Mouse (Mus musculus): ENCODE measurements around the gene Bnc2. TPM values are rescaled to one million over a fixed set of nuclear protein-coding genes. Genes with fewer than 3 reads are reported as not detected.
A peak's percentile ranks its signal among the peaks of the same experiment; 100 is the strongest.

Gene Bnc2
- polyA plus RNA-seq (2015; fragmentation: Nextera tagmentation; extraction: Ambion mirVana) = 18.7 and 19.4 TPM in 2 replicates

DNA sequence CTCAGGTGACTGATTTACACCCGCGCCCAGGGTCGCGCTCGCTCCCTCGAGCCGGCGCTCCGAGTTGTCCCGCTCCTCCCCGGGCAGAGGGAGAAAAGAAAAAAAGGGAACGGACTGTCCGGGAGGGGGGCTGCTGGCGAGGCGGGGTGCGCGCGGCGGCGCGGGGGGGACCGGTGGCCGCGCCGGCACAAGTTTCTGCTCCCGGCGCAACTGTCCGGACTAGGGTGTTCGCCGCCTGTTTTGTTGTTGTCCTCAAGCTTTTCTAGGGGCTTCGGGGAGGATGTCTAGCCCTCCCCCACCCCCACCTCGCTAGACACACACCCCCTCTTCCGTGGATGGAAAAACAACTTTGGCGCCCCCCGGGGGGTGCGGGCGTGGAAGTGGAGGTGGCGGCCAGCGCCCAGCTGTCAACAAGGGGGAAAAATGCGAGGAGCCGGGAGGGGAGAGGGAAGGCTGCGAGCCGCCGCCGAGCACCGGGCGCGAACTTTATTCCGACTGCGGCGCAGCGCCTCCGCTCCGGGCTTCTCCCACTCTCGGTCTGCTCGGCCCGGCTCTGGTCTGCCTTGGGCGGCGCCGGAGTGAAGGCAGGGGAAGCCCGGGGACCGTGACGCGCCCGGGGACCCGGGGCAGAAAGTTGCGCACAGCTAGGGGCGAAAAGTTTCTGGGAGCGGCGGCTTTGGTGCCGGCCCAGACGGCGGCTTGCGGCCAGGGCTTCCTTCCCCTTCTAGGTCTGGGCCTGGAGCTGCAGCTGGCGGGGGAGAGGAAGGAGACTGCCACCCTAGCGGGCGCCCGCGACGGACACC lies at the start of gene Bnc2:
Gene Bnc2 (minus strand): TSS at position 105 of the 803 bp plus-strand sequence.
- Histone ChIP-seq H3K9me3 (no peaks in the 10 kb centered on the region), H3K36me3 (no peaks in the 10 kb centered on the region), H3K4me2 (replicated peaks) (peak within 1 kb of the TSS; percentile 98), H3K9ac (replicated peaks) (peak within 1 kb of the TSS; percentile 70), H3K4me1 (replicated peaks) (peaks cover 26% of the 10 kb centered on the region), H3K4me3 (replicated peaks) (peak within 1 kb of the TSS; percentile 67), H3K27ac (peak within 1 kb of the TSS; percentile 65), H3K27me3 (peaks cover 82% of the 10 kb centered on the region)
- under 1% methylated on average over 76 of the region's 80 CpGs for WGBS
- ATAC-seq = peak; percentile 73

DNA sequence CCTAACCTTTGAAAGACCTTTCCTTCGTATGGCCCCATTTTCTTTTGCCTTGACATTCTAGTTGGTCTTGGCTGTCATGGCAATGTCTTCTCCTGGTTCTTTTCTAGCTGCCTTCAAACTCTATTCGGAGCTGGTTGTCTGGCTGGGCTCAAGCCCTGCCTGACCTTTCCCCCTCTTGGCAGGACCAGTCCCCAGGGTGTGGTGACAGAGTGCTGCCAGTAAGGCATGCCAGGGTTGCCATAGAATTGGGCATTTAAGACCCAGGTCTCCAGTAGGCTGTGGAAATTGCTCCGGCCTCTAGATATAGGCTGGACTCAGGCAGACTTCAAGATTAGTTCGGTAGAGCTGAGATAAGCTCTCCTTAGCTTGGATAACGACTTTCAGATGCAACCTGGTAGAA lies 32.9 kb upstream of the Bnc2 start:
- H3K27me3 ChIP-seq = no peaks in the 10 kb centered on the region
- no peak overlapping the region for H3K4me3 ChIP-seq (replicated peaks)
- WGBS = 87% methylated on average over 5 of the region's 5 CpGs
- no peak overlapping the region for H3K9ac ChIP-seq (replicated peaks)
- no peak for ATAC-seq
- H3K4me1 ChIP-seq (replicated peaks) = no peaks in the 10 kb centered on the region
- H3K9me3 ChIP-seq = no peaks in the 10 kb centered on the region
- no peak overlapping the region for H3K4me2 ChIP-seq (replicated peaks)
- H3K27ac ChIP-seq = no peak overlapping the region
- H3K36me3 ChIP-seq = no peaks in the 10 kb centered on the region

DNA sequence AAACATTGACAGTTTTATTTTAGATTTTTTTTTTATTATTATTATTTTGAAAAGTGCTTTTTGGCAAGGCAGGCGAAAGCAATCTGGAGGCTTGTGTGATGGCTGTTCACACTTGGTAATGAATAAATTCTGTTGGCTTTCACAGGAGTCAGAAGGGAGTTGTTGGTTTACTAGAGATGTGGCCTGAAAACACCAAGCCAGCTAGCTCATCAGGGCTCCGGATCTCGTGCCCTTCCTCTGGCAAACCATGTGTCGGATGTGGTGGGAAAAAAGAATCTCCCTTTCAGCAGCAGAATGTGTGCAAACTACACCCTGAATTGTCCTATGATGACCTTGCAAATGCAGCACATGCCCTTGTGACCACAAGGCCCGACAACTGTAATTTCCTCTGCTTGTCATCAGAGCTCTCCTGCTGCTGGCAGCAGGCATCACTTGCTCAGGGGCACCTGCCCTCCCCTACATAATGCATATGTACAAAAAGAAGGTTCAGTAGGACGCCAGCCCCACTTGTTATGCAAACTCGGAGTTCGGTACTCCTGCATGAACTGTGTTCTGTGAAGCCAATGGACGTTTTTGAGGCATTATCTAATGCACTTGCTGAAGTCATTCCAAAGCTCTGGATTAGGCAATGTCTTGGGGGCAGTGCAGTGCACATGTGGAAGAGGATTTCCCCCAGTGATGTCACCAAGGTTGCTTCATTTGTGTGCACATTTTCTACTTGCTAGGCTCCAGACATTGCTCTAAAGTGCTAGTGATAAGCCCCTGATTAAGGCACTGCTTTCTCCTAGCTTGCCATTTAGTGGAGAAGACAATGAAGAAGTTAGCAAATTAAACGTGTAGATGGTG lies 10.7 kb upstream of the Bnc2 start:
- Histone ChIP-seq H3K4me3 (replicated peaks) (no peak overlapping the region), H3K36me3 (no peaks in the 10 kb centered on the region)

DNA sequence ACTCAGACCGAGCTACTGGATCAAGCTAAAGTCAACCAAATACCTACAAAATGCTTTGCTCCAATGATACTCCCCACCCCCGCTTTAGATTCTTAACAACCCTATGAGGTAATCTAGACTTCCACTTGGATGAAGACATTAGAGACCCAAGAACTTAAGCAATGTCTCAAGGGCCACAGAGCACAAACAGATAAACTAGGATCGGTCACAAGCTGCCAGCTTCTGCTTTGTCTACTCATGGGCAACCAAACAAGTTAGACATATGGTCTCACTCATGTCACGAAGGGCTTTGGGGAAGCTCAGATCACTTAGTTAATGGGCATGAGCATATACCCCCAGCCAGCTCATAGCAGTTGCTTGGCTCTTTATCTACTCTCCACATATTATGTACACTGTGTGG lies 9.9 kb upstream of the Bnc2 start:
- no peaks in the 10 kb centered on the region for H3K36me3 ChIP-seq
- no peak overlapping the region for H3K9ac ChIP-seq (replicated peaks)
- no peaks in the 10 kb centered on the region for H3K27me3 ChIP-seq
- no peak for ATAC-seq
- H3K9me3 ChIP-seq = no peaks in the 10 kb centered on the region
- H3K4me1 ChIP-seq (replicated peaks) = no peaks in the 10 kb centered on the region
- no peak overlapping the region for H3K4me2 ChIP-seq (replicated peaks)
- 88% methylated on average over 4 of the region's 4 CpGs for WGBS
- no peak overlapping the region for H3K27ac ChIP-seq
- no peak overlapping the region for H3K4me3 ChIP-seq (replicated peaks)

More for the DNA sequence above, 10.7 kb upstream of the Bnc2 start:
- WGBS = 56% methylated on average over 10 of the region's 10 CpGs
- Histone ChIP-seq H3K9me3 (no peaks in the 10 kb centered on the region), H3K4me1 (replicated peaks) (no peaks in the 10 kb centered on the region), H3K4me2 (replicated peaks) (no peak overlapping the region), H3K27me3 (no peaks in the 10 kb centered on the region), H3K9ac (replicated peaks) (no peak overlapping the region), H3K27ac (no peak overlapping the region)
- ATAC-seq = no peak

DNA sequence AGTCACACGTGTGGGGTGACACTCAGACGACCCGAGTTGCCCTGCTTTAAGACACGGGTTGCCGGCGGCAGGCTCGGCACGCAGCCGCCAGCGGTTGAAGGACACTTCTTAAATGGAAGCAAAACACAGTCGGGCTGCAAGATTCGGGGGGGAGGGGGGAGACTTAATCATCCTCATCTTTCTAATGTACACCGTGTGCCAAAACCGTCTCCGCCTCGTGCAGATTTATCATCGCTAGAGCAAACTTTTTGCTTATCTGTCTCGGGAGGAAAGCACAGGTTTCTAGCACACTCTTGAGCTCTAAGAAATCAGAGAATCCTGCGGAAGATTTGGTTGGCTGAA lies 870 bp upstream of the Bnc2 start:
- H3K36me3 ChIP-seq = no peaks in the 10 kb centered on the region
- H3K4me1 ChIP-seq (replicated peaks) = peaks cover 26% of the 10 kb centered on the region
- H3K4me2 ChIP-seq (replicated peaks) = peak overlapping the region; percentile 98
- peak overlapping the region; percentile 70 for H3K9ac ChIP-seq (replicated peaks)
- H3K9me3 ChIP-seq = no peaks in the 10 kb centered on the region
- under 1% methylated on average over 19 of the region's 19 CpGs for WGBS
- H3K27ac ChIP-seq = no peak overlapping the region
- peaks cover 78% of the 10 kb centered on the region for H3K27me3 ChIP-seq
- H3K4me3 ChIP-seq (replicated peaks) = peak overlapping the region; percentile 67
- ATAC-seq = no peak

DNA sequence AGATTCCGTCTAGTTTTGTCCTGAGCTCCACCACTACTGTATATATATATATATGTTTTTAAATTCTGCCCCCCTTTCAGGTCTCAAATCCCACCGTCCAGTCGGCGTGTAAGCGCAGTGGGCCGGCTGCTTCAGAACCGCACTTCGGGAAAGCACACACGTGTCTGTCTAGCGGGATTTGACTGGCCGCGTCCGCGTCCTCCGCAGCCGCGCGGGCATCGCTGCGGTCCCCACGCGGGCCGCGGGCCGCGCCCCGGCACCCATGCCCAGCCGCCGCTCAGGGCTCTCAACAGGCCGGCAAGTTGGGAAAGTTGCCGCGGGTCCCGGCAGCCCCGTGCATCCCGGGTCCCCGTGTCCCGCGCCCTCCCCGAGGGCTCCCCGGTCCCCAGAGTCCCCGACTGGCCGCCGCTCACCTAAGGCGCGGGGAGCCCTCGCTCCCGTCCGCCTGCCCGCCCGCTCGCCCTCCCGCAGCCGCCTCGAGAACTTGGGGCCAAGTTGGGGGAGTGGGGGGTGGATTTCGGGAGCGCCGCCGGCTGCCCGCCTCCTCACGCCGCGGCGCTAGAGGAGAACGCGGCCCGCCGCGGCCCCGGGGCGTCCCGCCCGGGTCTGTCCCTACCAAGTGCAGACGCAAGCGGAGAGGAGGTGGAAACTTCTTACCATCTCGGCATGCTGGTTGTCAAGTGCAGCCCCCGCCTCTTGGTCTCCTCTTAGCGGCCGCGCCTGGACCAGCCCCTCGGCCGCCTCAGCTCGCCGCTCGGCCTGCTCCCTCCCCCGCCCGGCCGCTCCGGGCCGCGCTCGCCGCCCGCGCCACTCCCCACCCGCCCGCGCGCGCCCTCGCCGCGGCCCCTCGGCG lies 531 bp downstream of the Bnc2 start:
- Histone ChIP-seq H3K9me3 (no peaks in the 10 kb centered on the region), H3K4me2 (replicated peaks) (peak overlapping the region; percentile 98), H3K4me1 (replicated peaks) (peaks cover 28% of the 10 kb centered on the region), H3K9ac (replicated peaks) (peak overlapping the region; percentile 70), H3K27ac (peak overlapping the region; percentile 65), H3K36me3 (no peaks in the 10 kb centered on the region), H3K27me3 (peaks cover 86% of the 10 kb centered on the region), H3K4me3 (replicated peaks) (peak overlapping the region; percentile 67)
- peak; percentile 81 for ATAC-seq
- WGBS = 0% methylated on average over 90 of the region's 104 CpGs

DNA sequence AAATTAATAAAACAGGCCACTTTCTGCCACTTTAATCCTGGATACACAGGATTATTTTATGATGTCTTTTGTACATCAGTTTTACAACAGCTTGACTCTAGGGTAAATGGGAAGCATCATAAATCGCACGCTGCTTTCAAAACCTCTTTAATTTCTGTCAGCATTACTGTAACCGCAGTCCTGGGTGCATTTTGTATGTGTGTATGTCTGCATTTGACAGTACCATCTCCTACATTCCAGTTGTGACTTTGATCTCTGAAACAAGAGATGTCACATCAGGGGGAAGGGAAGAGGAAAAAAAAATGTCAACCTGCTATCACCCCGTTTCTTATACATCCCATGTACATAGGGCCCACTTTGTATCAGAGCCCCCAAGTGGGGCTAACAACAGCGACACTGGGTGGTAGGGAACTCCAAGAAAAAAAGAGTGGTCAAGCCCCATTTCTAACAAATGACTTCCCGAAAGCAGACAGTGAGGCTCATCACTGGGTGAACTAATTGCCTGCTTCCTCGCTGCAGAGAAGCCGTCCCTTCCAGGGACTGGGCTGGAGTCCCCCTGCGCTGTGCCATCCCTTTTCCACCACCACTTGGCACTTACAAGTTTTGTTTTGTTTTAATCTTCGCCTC lies 1.3 kb downstream of the Bnc2 start:
- Histone ChIP-seq H3K9ac (replicated peaks) (peak overlapping the region; percentile 70; the same call in 1 of the 2 replicates), H3K9me3 (no peaks in the 10 kb centered on the region), H3K4me2 (replicated peaks) (peak overlapping the region; percentile 98), H3K4me3 (replicated peaks) (peak overlapping the region; percentile 67), H3K27ac (peak overlapping the region; percentile 65; the same call in 1 of the 2 replicates), H3K4me1 (replicated peaks) (peaks cover 36% of the 10 kb centered on the region), H3K36me3 (no peaks in the 10 kb centered on the region), H3K27me3 (peaks cover 87% of the 10 kb centered on the region)
- ATAC-seq = 0 out of 2 replicates have a peak, but pooled peaks have one; percentile 7
- WGBS = 15% methylated on average over 10 of the region's 10 CpGs

DNA sequence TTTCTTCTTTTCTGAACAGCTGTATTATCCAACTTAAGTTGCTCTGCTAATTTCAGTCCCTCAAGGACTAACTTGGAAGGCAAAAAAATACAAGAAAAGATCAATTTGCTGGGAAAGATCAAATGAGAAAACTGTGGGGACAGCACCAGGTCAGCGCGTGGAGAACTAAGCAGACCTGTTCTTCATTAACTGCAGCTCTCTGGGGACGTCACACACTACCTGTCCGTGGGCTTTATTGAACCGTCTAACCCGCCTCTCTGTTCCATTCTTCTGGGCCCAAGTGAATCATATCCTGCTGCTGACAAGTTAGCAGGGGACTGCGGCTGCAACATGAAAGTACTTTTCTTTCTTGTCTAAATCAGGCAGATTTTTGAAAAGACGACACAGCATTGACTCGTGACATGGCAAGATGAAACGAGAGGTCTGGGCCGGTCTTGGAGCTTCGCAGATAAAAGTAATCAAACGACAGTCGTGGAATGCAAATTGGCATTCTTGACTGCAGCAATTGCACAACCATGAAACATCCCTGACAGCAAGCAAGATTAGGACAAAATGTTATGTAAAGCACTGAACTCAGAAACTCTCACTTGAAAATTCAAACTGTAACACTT lies 2.8 kb downstream of the Bnc2 start:
- WGBS = 18% methylated on average over 14 of the region's 14 CpGs
- H3K9me3 ChIP-seq = no peaks in the 10 kb centered on the region
- no peak overlapping the region for H3K9ac ChIP-seq (replicated peaks)
- no peak for ATAC-seq
- peak overlapping the region; percentile 12; the same call in 1 of the 2 replicates for H3K4me3 ChIP-seq (replicated peaks)
- H3K27me3 ChIP-seq = peaks cover 79% of the 10 kb centered on the region
- H3K4me1 ChIP-seq (replicated peaks) = peaks cover 37% of the 10 kb centered on the region
- no peak overlapping the region for H3K27ac ChIP-seq
- no peaks in the 10 kb centered on the region for H3K36me3 ChIP-seq
- H3K4me2 ChIP-seq (replicated peaks) = peak overlapping the region; percentile 34

DNA sequence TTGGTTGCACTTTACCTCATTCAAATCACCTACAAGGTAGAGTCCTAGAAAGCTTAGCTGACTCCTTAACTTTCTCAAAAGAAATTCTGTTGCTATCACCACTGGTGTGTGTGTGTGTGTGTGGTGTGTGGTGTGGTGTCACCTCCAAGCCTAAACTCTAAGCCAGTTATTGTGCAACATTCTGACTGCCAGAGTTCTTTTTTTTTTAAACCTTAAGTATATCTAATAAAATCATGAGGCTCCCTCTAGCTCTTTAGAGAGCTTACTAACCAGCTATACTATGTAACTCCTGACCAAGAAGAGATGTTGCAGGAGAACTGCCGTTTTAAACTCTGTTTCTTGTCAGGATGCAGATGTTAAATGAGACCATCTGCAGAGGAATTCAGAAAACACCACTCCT lies 4.1 kb downstream of the Bnc2 start:
- H3K9me3 ChIP-seq = no peaks in the 10 kb centered on the region
- no peak for ATAC-seq
- H3K4me1 ChIP-seq (replicated peaks) = peaks cover 34% of the 10 kb centered on the region
- 50% methylated on average over 1 of the region's 1 CpGs for WGBS
- peaks cover 75% of the 10 kb centered on the region for H3K27me3 ChIP-seq
- H3K4me3 ChIP-seq (replicated peaks) = no peak overlapping the region
- H3K4me2 ChIP-seq (replicated peaks) = no peak overlapping the region
- no peak overlapping the region for H3K9ac ChIP-seq (replicated peaks)
- no peaks in the 10 kb centered on the region for H3K36me3 ChIP-seq
- no peak overlapping the region for H3K27ac ChIP-seq

DNA sequence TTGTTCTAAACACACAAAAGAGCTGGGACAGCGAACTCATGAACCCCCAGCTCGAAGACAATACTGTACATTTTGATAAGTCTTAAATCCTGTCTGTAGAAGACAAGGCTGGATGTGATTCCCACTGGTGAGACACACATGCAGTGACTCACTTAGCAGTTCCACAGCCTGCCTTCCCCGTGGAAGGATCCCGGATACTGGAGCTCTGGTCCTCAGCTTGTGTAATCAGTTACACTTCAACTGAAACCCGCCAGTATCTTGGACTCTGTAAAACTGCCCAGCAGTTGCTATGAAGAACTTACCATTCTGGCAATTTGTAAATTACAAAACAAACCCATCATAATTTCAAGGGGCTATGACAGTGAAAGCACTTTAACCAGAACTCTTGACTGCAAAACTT lies 5.4 kb downstream of the Bnc2 start:
- WGBS = 38% methylated on average over 5 of the region's 5 CpGs
- peaks cover 24% of the 10 kb centered on the region for H3K4me1 ChIP-seq (replicated peaks)
- H3K27ac ChIP-seq = no peak overlapping the region
- peak overlapping the region; percentile 32; the same call in 1 of the 2 replicates for H3K4me2 ChIP-seq (replicated peaks)
- no peaks in the 10 kb centered on the region for H3K9me3 ChIP-seq
- no peak for ATAC-seq
- peaks cover 65% of the 10 kb centered on the region for H3K27me3 ChIP-seq
- H3K4me3 ChIP-seq (replicated peaks) = no peak overlapping the region
- no peaks in the 10 kb centered on the region for H3K36me3 ChIP-seq
- H3K9ac ChIP-seq (replicated peaks) = no peak overlapping the region
